Mouse (Mus musculus) kidney, postnatal 10 days (tissue): ENCODE data around the gene 4930518I15Rik.
"Not testable (repeated sequence)": the region's sequence is repeated elsewhere in the genome, so short reads cannot be mapped to it uniquely, and the experiment has no call there.

Source experiments
- DNase-seq: peaks from one replicate; pipeline ENCODE4 v3.0.0; 2021; ENCODE audit warnings: mixed read lengths

Gene 4930518I15Rik

GRCm38 (mm10) chr2:156874760-156875510, 17.2 kb upstream of the 4930518I15Rik start:
- no peak for DNase-seq

GRCm38 (mm10) chr2:156874047-156874759, 16.5 kb upstream of the 4930518I15Rik start:
- DNase-seq = no peak

- DNase-seq = peak; percentile 60
These were observed 15.9 kb upstream of the 4930518I15Rik start for GRCm38 (mm10) chr2:156873629-156874028.

GRCm38 (mm10) chr2:156870519-156870918, 12.8 kb upstream of the 4930518I15Rik start:
- DNase-seq = peak; percentile 60

- DNase-seq = no peak
These were observed 11.8 kb upstream of the 4930518I15Rik start for GRCm38 (mm10) chr2:156869554-156869953.

GRCm38 (mm10) chr2:156868994-156869393, 11.2 kb upstream of the 4930518I15Rik start:
- DNase-seq = peak; percentile 39

- DNase-seq = no peak
These were observed 6.7 kb upstream of the 4930518I15Rik start for GRCm38 (mm10) chr2:156864481-156864880.

- DNase-seq = peak; percentile 64
These were observed 5.9 kb upstream of the 4930518I15Rik start for GRCm38 (mm10) chr2:156863487-156864160.

- peak; percentile 99 for DNase-seq
These were observed 5.2 kb upstream of the 4930518I15Rik start, which contains the start of gene Rab5if for GRCm38 (mm10) chr2:156862772-156863486. TSS of gene Rab5if (plus strand) at chr2:156863128.

GRCm38 (mm10) chr2:156862041-156862717, 4.4 kb upstream of the 4930518I15Rik start:
- DNase-seq = peak; percentile 72

- no peak for DNase-seq
These were observed 925 bp upstream of the 4930518I15Rik start for GRCm38 (mm10) chr2:156858671-156859070.

- DNase-seq = no peak
These were observed 358 bp downstream of the 4930518I15Rik start for GRCm38 (mm10) chr2:156857385-156857791.

- no peak for DNase-seq
These were observed 1.4 kb downstream of the 4930518I15Rik start for GRCm38 (mm10) chr2:156856311-156856710.

- peak; percentile 62 for DNase-seq
These were observed 3.6 kb downstream of the 4930518I15Rik start for GRCm38 (mm10) chr2:156853999-156854771.

GRCm38 (mm10) chr2:156853584-156853983, 4.2 kb downstream of the 4930518I15Rik start:
- DNase-seq = not testable (repeated sequence)

- DNase-seq = no peak
These were observed 7.2 kb downstream of the 4930518I15Rik start for GRCm38 (mm10) chr2:156850505-156850904.

GRCm38 (mm10) chr2:156848526-156849182, 9.1 kb downstream of the 4930518I15Rik start:
- peak; percentile 55 for DNase-seq

GRCm38 (mm10) chr2:156847653-156848052, 10.1 kb downstream of the 4930518I15Rik start:
- DNase-seq = no peak

- DNase-seq = no peak
These were observed 13.0 kb downstream of the 4930518I15Rik start for GRCm38 (mm10) chr2:156844715-156845114.

- no peak for DNase-seq
These were observed 14.4 kb downstream of the 4930518I15Rik start for GRCm38 (mm10) chr2:156843331-156843730.

GRCm38 (mm10) chr2:156842711-156843110, 15.0 kb downstream of the 4930518I15Rik start:
- DNase-seq = no peak
